Mouse (Mus musculus) forebrain, embryonic 12.5 days (tissue): ENCODE results near the gene Cbx1. TPM values are rescaled to one million over a fixed set of nuclear protein-coding genes. Genes with fewer than 3 reads are reported as not detected.

Experiments
- ATAC-seq: fragments of 200-750 bp; cut with Nextera tagmentation; 2 replicates; pipeline ENCODE4 v1.8.0; 2017; ENCODE audit warnings: moderate TSS enrichment; ENCODE audit not compliant: low FRiP score
- H3K27ac ChIP-seq: fragments of 300-500 bp; sonication (generic); 2 replicates; pipeline ENCODE4 v1.5.1; 2016; ENCODE audit warnings: mild to moderate bottlenecking
- H3K27me3 ChIP-seq: fragments of 300-500 bp; sonication (generic); 2 replicates; pipeline ENCODE4 v1.6.1; 2016; ENCODE audit warnings: mild to moderate bottlenecking
- H3K36me3 ChIP-seq: fragments of 300-500 bp; sonication (generic); replicated peaks from 2 replicates; pipeline ENCODE4 v1.6.1; 2016; ENCODE audit warnings: mild to moderate bottlenecking
- H3K4me1 ChIP-seq: fragments of 300-500 bp; sonication (generic); 2 replicates; pipeline ENCODE4 v1.6.1; 2016
- H3K4me2 ChIP-seq: fragments of 300-500 bp; sonication (generic); 2 replicates; pipeline ENCODE4 v1.6.1; 2016; ENCODE audit warnings: mild to moderate bottlenecking, moderate library complexity
- H3K4me3 ChIP-seq: fragments of 300-500 bp; sonication (generic); replicated peaks from 2 replicates; pipeline ENCODE4 v1.5.1; 2016; ENCODE audit warnings: mild to moderate bottlenecking
- H3K9ac ChIP-seq: fragments of 300-500 bp; sonication (generic); 2 replicates; pipeline ENCODE4 v1.6.1; 2016; ENCODE audit warnings: mild to moderate bottlenecking
- H3K9me3 ChIP-seq: fragments of 300-500 bp; sonication (generic); 2 replicates; pipeline ENCODE4 v1.6.1; 2016
- WGBS: fragments of 180-500 bp; shearing (Covaris S2); methylation state at CpG from one replicate; pipeline ENCODE4 v1.1.7; 2016; 5-methylcytosine and 5-hydroxymethylcytosine counted together
- polyA plus RNA-seq: library from polyadenylated mRNA; unstranded; fragments of >200 nt; fragmentation: Nextera tagmentation; extraction: Ambion mirVana; gene quantifications from 2 replicates; pipeline ENCODE4 v1.2.1, GENCODE M21; 2016

Gene Cbx1
- polyA plus RNA-seq, 1 experiment from 2014 or later: 168 TPM

DNA sequence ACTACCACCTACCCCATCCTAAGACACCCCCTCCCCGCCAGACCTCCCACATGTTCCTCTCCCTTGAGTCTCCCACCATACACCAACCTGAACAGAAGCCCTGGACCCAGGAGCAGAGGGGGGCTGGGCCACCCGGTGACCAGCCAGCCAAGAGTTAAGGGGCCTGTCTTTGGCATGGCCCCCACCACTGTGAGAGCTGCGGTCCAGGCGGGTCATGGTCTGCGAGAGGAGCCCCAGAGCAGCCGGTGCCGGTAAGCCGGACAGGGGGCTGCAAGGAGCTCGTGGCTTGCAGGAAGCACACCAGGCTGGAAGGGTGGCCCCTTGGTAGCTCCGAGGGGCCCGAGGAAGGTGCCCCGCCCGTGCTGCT is 34.5 kb downstream of the Cbx1 start:
- WGBS: 5% methylated on average over 13 of the region's 13 CpGs

DNA sequence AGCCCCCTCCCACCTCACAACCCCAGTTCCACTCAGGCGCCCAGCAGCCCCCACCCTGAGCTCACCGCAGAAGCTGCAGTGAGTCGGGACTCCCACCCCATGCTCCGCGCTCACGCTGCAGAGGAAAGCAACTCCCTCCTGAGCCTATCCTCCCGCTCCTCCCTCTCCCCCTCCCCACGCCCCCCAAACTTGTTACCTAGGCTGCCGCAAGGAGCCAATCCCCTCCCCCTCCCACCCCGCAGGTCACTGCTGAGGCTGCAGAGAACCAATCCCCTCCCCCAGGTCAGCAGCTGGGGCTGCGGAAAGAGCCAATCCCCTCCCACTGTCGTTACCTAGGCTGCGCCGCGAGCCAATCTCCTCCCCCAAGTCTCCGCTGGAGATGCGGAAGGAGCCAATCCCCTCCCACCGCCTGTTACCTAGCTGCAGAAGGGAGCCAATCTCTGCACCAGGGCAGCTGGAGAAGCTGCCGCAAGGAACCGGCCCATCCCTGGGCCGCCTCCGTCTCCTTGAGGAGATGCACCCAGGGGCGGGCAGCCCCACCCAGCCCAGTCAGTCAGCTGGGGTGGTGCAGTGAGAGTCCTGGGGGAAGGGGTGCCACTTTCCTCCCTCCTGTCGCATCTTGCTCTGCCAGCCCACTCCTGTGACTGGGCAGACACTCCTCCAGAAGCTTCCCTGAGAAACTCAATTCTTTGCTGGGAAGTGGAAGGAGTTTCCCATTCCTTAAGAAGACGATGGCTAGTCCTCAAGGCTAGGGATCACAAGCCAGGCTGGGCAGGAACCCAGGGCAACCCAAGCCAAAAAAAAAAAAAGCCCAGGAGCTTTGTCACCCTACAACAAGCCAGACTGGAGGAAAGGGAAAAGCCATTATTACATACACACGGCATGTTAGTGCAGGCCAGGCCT is 35.2 kb downstream of the Cbx1 start:
- Histone ChIP-seq H3K27me3 (no peaks in the 10 kb centered on the region), H3K4me2 (peak overlapping the region; percentile 99), H3K4me1 (peaks cover 68% of the 10 kb centered on the region), H3K4me3 (peak overlapping the region; percentile 52), H3K9me3 (no peaks in the 10 kb centered on the region), H3K36me3 (peaks cover 55% of the 10 kb centered on the region), H3K27ac (peak overlapping the region; percentile 90), H3K9ac (peak overlapping the region; percentile 68)
- under 1% methylated on average over 25 of the region's 26 CpGs for WGBS
- ATAC-seq: peak; percentile 94

More for the DNA sequence above, 34.5 kb downstream of the Cbx1 start:
- Histone ChIP-seq H3K4me3 (peak overlapping the region; percentile 52), H3K36me3 (peaks cover 61% of the 10 kb centered on the region), H3K27ac (peak overlapping the region; percentile 90), H3K9me3 (no peaks in the 10 kb centered on the region), H3K9ac (peak overlapping the region; percentile 68), H3K27me3 (no peaks in the 10 kb centered on the region), H3K4me1 (peaks cover 61% of the 10 kb centered on the region), H3K4me2 (peak overlapping the region; percentile 99)
- peak; percentile 18; the same call in 1 of the 2 replicates for ATAC-seq

DNA sequence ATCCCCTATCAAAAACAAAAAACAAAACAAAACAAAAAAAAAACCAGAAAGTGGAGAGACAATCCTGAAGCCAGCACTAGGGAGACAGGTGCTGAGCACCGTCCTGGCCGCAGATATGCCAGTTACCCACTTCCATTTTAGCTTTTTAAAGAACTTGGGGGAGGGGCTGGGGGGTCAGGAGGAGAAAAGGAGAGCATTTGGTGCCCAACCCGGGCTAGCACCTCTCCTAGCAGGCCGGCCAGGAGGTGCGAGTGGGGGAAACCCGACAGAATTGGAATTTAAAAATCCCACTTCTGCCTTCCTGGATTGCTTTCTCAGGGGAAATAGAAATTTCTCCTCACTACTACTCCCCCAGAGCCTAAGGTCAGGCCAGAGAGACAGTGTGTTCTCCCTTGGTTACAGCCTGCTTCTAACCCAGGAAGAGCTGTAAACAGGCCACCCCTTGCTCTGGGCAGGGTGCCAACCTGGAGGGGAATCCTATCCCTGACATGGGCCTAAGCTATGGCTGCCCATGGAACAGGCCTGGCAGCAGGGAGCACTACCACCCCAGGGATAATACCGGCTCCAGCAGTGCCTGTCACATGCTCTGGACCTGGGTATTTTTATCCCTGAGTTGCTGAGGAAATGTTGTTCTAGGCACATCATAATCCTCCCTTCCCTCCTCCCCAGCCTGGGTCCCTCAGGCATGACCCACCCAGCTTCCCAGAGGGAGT is 36.0 kb downstream of the Cbx1 start:
- peaks cover 47% of the 10 kb centered on the region for H3K36me3 ChIP-seq
- peaks cover 68% of the 10 kb centered on the region for H3K4me1 ChIP-seq
- WGBS: 54% methylated on average over 7 of the region's 7 CpGs
- H3K27me3 ChIP-seq: no peaks in the 10 kb centered on the region
- H3K9ac ChIP-seq: peak overlapping the region; percentile 68
- H3K4me3 ChIP-seq: no peak overlapping the region
- H3K9me3 ChIP-seq: no peaks in the 10 kb centered on the region
- H3K4me2 ChIP-seq: peak overlapping the region; percentile 99
- H3K27ac ChIP-seq: peak overlapping the region; percentile 90
- ATAC-seq: no peak

DNA sequence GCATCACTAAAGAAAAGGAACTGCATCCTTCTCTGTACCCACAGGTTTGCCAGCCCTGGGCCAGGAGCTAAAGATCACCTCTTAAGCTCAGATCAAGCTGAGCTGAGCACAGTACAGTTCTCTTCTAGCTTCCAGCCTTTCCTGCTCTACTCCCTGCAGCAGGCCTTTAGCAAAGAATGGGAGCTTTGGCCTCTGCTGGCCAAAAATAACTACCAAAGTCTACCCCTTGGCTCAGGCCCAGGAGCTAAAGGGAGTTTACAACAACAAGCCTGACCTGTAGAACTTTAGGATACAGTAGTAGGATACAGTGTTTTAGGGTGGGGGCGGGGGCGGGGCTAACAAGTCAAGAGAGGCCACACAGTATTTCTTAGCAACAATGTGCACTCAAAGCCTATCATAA is 37.6 kb downstream of the Cbx1 start:
- H3K4me2 ChIP-seq: peak overlapping the region; percentile 34
- peak overlapping the region; percentile 40; the same call in 1 of the 2 replicates for H3K9ac ChIP-seq
- WGBS: 90% methylated on average over 2 of the region's 2 CpGs
- no peak for ATAC-seq
- 0 out of 2 replicates have a peak overlapping the region, but pooled peaks have one; percentile 90 for H3K27ac ChIP-seq
- peak overlapping the region; percentile 16; the same call in 1 of the 2 replicates for H3K4me3 ChIP-seq
- no peaks in the 10 kb centered on the region for H3K9me3 ChIP-seq
- H3K36me3 ChIP-seq: peaks cover 31% of the 10 kb centered on the region
- no peaks in the 10 kb centered on the region for H3K27me3 ChIP-seq
- H3K4me1 ChIP-seq: peaks cover 73% of the 10 kb centered on the region

DNA sequence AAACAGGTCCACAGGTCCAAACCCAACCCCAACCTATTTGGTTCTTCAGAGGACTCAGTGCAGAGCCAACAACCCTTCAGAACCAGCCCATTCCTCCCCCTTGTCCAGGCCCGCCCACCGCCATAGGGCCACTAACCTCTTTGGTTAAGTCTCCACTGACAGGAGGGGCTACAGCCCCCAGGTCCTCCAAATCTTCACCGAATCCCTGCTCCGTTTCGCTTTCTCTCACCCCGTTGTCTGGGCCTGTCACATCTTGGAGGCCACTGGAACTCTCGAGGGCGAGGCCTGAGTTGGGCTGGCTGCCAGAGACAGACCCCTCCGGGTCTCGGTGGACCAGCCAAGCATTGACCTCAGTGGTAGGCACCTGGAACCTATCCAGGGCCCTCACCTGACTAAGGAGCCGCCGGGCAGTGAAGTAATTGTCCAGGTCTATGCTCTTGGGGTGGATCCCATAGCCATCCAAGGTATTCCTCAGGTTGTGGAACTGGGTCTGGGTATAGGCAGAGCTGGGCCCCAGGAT is 38.2 kb downstream of the Cbx1 start:
- Histone ChIP-seq H3K9me3 (no peaks in the 10 kb centered on the region), H3K4me3 (0 out of 2 replicates have a peak overlapping the region, but pooled peaks have one; percentile 16), H3K36me3 (peaks cover 25% of the 10 kb centered on the region), H3K9ac (0 out of 2 replicates have a peak overlapping the region, but pooled peaks have one; percentile 40), H3K27ac (no peak overlapping the region), H3K4me1 (peaks cover 73% of the 10 kb centered on the region), H3K27me3 (no peaks in the 10 kb centered on the region), H3K4me2 (peak overlapping the region; percentile 34; the same call in 1 of the 2 replicates)
- ATAC-seq: no peak
- 86% methylated on average over 12 of the region's 12 CpGs for WGBS

DNA sequence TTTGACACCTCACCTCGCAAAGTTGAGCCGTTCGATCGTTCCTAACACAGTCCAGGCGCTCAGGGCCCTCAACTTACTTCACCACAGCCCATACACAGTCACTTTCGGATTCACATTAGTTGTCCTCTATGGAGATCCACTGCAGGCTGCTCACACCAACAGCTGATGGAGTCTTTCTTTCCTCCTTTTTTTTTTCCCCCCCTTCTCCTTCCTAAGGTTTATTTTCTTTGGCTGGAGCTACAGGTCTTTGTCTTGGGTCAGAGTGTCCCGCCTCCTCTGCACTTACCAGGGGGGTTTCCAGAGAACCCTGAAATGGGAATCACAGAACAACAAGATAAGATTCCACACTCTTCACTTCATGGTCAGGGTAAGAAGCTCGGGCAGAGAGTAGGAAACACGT is 39.0 kb downstream of the Cbx1 start:
- Histone ChIP-seq H3K9ac (peak overlapping the region; percentile 40; the same call in 1 of the 2 replicates), H3K27ac (no peak overlapping the region), H3K9me3 (no peaks in the 10 kb centered on the region), H3K4me1 (peaks cover 67% of the 10 kb centered on the region), H3K4me2 (peak overlapping the region; percentile 87; the same call in 1 of the 2 replicates), H3K27me3 (no peaks in the 10 kb centered on the region; the same call in 1 of the 2 replicates), H3K36me3 (peaks cover 20% of the 10 kb centered on the region), H3K4me3 (0 out of 2 replicates have a peak overlapping the region, but pooled peaks have one; percentile 7)
- ATAC-seq: no peak
- WGBS: 88% methylated on average over 9 of the region's 9 CpGs

DNA sequence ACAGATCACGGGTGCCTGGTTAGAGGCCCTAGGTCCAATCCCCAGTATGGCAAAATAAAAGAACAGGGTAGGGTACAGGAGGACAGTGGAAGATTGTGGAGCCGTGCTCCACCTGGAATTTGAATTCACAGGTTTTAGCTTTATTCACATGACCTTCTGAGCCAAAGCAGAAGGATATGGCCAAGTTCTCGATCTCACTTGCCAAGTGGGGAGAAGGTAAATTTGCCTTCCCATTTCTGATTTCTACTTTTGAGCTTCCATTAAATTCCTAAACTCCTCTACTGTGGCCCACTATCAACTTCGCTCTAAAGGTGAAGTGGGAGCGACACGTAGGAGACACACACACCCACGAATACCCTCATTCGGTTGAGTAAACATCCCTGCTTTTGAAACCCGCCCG is 40.0 kb downstream of the Cbx1 start:
- Histone ChIP-seq H3K27ac (peak overlapping the region; percentile 95), H3K9ac (peak overlapping the region; percentile 88), H3K4me2 (peak overlapping the region; percentile 87), H3K4me3 (peak overlapping the region; percentile 87), H3K36me3 (peaks cover 20% of the 10 kb centered on the region), H3K27me3 (no peaks in the 10 kb centered on the region; the same call in 1 of the 2 replicates), H3K4me1 (peaks cover 57% of the 10 kb centered on the region), H3K9me3 (no peaks in the 10 kb centered on the region)
- ATAC-seq: no peak
- WGBS: 20% methylated on average over 10 of the region's 10 CpGs

DNA sequence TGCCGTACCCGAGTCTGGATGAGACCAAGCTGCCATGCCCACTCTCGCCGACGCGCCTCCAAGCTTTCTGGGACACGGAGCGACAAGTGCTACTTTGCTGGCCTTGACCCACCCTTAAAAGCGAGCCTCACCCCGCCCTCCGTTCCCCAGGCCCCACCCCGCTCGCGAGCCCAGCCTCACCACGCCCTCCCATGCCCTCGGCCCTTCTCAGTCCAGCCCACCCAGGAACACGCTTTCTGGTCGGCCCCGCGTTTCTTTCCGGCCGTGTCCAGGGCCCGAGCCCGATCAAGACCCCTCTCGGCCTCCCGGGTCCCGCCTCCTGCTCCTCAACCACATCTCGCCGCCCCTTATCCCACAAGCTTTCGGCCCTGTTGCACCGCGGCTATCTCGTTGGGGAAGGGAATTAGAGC is 40.5 kb downstream of the Cbx1 start:
- no peaks in the 10 kb centered on the region for H3K9me3 ChIP-seq
- H3K4me2 ChIP-seq: peak overlapping the region; percentile 87
- peak overlapping the region; percentile 88 for H3K9ac ChIP-seq
- under 1% methylated on average over 33 of the region's 33 CpGs for WGBS
- H3K36me3 ChIP-seq: peaks cover 20% of the 10 kb centered on the region
- ATAC-seq: peak; percentile 42
- H3K4me1 ChIP-seq: peaks cover 52% of the 10 kb centered on the region
- no peaks in the 10 kb centered on the region; the same call in 1 of the 2 replicates for H3K27me3 ChIP-seq
- H3K4me3 ChIP-seq: peak overlapping the region; percentile 87
- peak overlapping the region; percentile 95 for H3K27ac ChIP-seq

DNA sequence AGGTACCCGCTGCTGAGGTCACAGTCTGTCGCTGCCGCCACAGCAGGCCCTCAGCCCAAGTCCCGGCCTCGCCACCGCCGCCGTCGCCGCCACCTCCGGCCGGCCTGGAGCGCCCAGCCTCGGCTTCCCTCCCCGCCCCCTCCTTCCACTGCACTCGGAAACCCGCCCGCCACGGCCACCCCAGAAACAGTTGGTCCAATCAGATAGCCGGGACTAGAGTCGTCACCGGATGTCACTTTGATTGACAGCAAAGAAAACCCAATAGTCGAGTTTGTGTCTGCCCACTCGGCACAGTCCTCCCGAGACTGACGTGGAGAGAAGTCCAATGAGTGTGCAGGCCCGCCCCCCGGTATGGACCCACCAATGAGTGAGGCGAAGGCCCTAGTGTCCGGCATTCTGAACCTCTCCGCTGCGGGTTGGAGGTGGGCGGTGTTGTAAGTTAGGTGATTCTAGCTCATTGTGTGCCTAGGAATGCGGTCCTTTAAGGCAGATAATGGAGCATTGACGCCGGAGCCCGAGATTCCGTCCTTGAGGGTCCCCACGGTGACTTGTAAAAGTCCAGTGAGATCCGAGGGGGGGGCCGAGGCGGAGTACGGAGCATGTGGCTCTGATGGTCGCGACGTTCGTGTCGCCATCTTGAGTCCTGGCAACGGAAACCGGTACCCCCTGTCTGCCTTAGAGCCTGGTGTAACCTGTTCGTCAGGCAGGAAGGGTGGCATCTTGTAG is 41.0 kb downstream of the Cbx1 start, which contains the start of gene Nfe2l1:
Nfe2l1 (minus strand) TSS at position 156 of the 726 bp plus-strand sequence.
- H3K4me1 ChIP-seq: peaks cover 46% of the 10 kb centered on the region
- under 1% methylated on average over 51 of the region's 51 CpGs for WGBS

DNA sequence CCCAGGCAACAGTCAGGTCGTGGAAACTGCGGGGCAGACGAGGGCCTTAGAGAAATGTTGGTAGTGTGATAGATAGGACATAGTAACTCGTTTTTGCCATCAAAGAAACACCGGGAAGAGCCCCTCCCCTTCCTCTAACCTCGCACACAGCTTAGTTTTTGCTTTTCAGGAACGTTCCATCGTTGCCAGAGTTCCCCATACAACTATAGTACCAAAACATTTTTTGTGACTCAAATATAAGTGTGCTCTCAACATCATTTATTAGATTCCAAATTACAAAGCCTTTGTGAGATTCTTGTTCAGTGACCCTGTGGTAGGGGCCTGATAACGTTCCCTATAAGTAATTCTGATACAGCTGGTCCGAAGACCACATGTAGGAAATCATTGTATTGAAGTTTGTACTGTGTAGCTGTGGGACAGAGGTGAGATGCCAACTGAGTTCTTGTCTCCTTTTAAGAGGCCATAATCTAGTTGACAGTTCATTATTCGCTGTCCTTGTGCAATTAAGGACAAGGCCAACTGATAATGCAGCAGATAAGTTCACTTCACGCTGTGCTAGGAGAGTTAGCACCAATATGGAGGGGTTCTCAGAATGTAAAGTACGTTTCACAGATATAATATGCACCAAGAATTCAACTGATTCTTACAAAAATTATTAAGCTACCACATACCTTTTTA is 41.8 kb downstream of the Cbx1 start:
- Histone ChIP-seq H3K9ac (peak overlapping the region; percentile 52), H3K36me3 (peaks cover 20% of the 10 kb centered on the region), H3K4me3 (peak overlapping the region; percentile 87), H3K4me1 (peaks cover 39% of the 10 kb centered on the region), H3K4me2 (peak overlapping the region; percentile 65), H3K27ac (peak overlapping the region; percentile 89), H3K9me3 (no peaks in the 10 kb centered on the region), H3K27me3 (no peaks in the 10 kb centered on the region; the same call in 1 of the 2 replicates)
- WGBS: 21% methylated on average over 13 of the region's 13 CpGs
- no peak for ATAC-seq

More for the DNA sequence above, 41.0 kb downstream of the Cbx1 start, which contains the start of gene Nfe2l1:
- peak within 1 kb of the TSS; percentile 88 for H3K9ac ChIP-seq
- ATAC-seq: peak; percentile 99
- no peaks in the 10 kb centered on the region; the same call in 1 of the 2 replicates for H3K27me3 ChIP-seq
- peaks cover 20% of the 10 kb centered on the region for H3K36me3 ChIP-seq
- no peaks in the 10 kb centered on the region for H3K9me3 ChIP-seq
- H3K4me2 ChIP-seq: peak within 1 kb of the TSS; percentile 87
- H3K4me3 ChIP-seq: peak within 1 kb of the TSS; percentile 87
- H3K27ac ChIP-seq: peak within 1 kb of the TSS; percentile 95

DNA sequence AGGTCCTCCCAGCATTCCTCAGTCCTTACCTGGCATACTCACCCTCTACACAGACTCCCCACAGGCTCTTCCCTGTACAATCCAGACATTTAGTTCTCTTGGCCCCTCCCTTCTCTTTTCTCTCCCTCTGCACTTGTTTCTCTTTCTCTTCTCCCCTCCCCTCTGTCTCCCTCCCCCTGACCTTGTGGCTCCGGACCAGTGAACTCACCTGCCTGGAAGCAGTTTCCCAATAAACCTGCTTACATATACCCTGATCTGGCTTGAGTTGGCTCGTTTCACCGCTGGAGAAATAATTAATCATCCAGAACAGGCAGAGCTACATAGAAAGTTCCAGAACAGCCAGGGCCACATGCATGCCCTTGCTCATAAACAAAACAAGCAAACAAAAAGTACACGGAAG is 42.6 kb downstream of the Cbx1 start:
- Histone ChIP-seq H3K9me3 (no peaks in the 10 kb centered on the region), H3K27ac (no peak overlapping the region), H3K27me3 (no peaks in the 10 kb centered on the region; the same call in 1 of the 2 replicates), H3K9ac (no peak overlapping the region), H3K4me2 (no peak overlapping the region), H3K36me3 (peaks cover 15% of the 10 kb centered on the region), H3K4me1 (peaks cover 31% of the 10 kb centered on the region), H3K4me3 (no peak overlapping the region)
- no peak for ATAC-seq
- WGBS: 79% methylated on average over 4 of the region's 4 CpGs
